Mouse (Mus musculus) lung, postnatal 10 days (tissue): ENCODE results near the gene Pakap.

Source experiments
- DNase-seq: peaks from one replicate; pipeline ENCODE4 v3.0.0; 2021

Gene Pakap

DNA sequence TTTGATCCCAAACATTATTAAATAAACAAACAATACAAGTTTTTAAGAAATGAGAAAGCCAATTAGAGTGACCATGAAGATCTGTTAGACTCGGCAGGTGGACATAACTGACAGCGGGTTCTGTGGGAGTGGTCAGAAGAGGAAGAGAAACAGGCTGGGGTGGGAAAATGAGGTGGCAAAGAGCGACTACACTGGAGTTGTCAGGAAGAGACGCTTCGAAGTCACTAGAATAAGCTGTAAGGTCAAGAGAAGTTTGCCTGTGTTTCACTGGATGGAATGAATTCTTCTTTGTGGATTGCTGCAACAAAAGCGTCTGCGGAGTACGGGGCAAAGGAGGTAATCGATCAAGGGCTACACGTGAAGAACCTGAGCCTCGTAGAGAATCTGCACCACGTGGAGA lies 109.9 kb downstream of the Pakap start:
- DNase-seq, result no peak

DNA sequence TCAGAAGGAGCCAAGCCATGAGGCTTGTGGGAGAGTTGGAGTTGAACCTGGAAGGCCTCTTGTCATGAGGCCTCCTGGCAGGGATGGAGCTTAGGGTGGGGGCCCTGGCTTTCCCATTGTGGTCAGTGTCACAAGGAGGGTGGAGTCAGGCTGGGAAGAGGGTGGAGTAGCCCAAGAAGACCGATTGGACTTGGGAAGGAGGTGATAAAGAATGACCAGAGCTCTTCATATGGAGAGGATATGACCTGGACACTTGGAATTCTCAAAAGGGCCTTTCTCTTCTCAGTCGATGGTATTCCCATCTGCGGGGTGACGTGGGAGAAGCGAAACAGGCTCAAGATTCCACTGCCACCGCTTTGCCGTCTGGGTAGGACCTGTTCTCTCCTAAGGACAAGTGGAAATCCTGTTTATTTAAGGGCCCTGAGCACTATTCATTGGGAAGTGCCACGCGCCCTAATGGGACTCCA lies 111.0 kb downstream of the Pakap start:
- peak; percentile 78 for DNase-seq

DNA sequence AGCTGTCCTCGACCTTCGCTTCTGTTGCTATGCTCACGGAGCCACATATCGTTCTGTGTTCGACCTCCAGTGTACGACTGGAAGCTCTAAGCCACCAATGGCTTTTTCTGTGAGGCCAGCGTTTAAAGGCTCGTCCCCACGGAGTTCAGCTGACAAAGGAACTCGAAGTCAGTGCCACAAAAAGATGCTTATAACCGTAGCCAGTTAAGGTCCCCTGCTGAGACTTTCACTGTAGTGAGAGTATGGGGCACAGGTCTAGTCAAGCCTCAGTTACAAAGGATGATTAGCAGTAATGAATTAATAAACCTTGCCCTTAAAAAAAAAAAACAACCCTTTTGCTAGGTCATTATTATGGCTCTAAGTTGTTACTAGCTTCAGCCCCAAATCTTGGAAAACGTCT lies 112.2 kb downstream of the Pakap start:
- no peak for DNase-seq

DNA sequence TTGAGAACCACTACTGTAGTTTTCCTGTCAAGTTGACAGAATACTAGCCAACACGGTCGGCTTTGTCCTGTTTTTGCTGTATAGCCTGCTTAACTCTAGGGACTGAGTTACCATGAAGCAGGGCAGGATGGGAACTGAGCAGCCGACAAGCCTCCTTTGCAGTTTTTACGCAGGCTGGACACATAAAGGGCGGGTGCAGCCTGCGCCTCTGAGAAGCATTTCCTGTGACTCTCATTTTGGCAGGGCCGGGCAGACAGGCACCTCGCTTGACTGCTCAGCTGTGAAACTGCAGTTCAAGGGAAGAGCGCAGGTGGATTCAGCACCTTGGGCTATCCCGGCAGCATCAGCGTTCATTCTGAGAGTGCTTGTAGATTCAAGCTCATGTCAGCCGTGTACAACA lies 113.5 kb downstream of the Pakap start:
- DNase-seq, result peak; percentile 68

DNA sequence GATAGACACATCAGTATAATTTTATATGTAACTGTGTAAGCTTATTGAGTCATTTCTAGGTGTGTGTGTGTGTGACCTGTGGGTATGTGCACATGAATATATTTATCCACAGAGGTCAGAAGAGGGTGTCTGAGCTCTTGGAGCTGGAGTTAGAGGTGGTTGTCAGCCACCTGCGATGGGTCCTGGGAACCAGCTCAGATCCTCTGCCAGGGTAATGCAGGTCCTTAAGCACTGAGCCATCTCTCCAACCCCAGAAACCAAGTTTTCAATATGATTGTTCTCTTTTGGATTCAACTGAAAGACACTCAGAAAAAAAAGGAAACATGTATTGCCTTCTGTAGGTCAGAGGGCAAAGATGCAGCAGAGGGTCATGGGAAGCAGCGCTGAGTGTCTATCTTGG lies 114.4 kb downstream of the Pakap start:
- DNase-seq, result no peak

DNA sequence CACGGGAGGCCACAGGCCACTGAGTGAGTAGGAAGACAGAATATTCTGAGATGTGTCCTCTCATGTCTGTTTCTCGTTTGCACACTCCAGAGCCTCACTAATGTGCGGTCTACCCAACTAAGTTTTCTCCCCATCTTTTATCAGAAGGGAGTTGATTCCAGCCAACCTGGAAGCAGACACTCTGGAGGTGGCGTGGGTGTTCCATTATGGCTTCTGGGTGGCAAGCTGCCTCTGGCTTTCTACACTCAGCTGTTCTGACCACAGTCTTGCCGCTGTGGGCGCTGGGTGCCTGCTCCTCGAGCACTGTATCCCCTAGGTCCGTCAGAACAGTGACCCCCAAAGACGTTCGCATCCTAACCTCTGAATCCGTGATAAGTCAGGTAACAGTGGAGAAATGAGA lies 115.0 kb downstream of the Pakap start:
- no peak for DNase-seq

DNA sequence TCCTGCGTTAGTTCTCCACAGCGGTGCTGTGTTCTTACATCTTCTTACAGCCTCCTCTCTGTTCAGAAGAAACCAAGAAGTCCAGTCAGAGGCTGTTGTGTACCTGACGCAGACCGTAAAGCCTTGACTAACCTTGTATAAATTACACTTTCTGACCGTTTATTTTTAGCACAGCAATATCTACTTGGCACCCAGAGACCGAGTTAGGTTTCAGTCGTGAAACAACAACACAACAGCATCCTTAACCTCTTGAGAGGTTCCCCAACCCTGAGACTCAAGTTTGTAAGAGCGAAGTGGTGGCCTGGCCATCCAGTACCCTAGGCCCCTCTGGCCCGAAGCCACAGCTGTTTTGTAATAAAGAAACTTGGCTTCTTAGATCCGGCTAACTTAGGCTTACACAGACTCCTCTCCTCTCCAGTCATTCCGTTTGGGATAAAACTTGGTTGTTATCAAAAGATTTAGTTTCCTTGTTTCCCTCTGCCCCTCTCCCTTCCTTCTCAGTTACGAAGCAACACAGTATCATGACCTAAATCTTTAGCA lies 116.8 kb downstream of the Pakap start:
- peak; percentile 21 for DNase-seq

DNA sequence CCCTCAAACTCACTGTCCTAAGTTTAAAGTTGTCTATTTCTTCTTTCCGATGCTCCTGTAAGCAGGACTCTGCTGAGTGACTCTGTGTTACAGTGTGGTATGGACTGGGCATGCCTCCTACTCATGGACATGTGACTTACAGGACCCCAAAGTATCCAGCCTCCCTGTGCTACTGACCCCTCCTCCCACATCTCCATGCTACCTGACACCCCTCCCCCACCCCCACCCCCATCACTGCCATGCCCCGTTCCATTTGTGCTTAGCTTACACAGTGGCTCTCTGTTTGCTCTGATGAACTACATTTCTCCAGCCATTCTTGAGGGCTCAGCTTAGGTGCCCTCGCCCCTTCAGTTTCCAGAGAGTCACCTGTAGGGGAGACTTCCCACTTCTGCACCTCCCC lies 118.8 kb downstream of the Pakap start:
- no peak for DNase-seq

DNA sequence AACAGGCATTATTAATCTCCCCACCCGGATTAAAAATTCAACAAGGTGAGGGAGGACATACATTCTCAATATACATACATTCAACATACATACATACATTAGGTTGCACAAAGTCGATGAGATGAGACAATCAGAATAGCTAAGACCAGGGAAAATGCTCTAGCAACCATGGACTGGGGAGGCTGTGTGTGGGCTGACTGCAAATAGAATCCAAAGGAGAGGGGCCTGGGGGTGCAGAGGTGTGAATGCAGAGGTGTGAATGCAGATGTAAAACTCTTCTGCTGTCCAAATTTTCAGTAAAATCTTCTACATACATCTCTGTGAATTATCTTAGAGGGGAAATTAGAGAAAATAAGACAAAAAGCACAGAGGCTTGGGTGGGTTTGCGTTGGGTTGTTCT lies 119.6 kb downstream of the Pakap start:
- no peak for DNase-seq

DNA sequence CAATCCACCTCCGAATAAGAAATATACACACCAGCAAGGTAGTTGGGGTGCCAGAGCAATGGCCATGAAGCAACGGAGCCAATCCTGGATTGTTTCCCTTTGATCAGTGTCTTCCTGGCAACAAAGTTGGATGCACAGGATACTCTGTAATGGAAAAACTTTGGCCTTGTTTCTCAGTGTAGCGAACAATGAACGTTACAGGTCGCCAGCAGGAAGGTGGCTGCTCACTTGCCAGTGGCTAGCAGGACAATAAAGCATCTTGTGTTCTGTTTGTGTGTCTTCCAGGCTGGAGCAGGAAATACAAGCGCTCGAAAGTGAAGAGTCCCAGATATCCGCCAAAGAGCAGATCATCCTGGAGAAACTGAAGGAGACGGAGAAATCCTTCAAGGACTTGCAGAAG lies 120.2 kb downstream of the Pakap start:
- DNase-seq, result no peak

DNA sequence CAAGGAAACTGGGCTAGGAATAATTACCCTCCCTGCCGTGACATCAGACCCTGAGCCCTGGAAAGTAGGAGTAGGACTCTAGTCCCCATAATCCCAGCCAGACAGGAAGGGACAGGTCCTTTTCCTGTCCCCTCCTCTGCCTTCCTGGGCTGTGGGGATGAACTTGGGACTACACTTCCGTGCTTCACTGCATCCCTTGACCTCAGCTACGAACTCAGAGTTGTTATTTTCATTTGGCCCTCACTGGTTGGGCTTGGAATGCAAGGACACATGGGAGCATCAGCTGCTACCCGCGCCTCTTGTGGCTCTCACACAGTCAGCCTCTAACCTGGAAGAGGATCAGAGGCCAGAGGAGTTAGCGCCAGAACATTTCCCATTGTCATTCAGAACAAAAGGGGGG lies 122.0 kb downstream of the Pakap start:
- DNase-seq, result no peak

DNA sequence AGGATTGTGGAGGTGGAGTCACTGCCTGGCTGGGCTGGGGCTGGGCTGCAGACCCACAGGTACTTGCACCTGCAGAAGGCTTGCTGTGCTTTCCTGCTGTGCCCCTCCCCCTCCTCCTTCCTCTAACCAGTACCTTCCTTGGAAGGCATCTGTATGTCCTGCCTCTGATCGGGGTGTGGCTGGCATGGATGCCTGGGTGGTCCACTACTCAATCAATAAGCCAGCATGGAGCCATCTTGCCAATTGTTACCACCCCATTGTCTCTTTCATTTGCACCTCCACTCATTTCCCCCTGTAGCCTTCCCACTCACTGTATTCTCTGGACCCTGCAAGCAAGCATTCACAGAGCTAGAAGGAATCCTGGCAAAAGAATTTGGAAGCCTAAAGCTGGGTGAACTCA lies 122.8 kb downstream of the Pakap start:
- DNase-seq, result no peak

DNA sequence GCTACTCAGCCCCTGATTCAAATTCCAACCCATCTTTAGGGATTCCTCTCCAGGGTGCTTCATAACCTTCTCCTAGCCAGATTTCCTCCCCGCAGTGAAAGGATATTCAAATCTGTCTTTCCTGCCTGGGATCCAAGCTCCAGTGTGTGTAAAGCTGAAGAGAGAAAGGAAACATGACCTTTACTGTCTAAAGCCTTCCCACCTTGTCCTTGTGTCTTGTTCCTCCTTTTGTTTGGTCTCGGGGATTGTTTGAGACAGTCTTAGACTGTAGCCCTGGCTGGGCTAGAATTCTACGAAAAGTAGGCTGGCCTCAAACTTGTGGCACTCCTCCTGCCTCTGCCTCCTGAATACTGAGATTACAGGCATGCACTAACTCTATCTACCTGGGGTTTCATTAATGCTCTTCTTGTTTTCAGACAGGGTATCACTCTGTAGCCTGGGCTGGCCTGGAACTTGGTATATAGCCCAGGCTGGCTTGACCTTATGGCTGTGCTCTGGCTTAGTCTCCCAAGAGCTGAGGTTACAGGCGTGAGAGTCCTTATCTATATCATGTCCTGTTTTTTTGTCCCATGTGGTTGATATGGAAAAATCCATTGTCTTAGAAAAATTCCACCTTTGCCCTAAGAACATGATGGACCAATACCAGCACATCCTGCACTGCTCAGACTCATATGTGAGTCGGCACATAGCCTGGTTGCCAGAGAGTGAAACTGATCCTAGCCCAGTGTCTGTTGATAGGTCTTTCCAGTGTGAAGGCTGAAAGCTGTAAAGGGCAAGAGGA lies 126.6 kb downstream of the Pakap start:
- DNase-seq, result no peak

DNA sequence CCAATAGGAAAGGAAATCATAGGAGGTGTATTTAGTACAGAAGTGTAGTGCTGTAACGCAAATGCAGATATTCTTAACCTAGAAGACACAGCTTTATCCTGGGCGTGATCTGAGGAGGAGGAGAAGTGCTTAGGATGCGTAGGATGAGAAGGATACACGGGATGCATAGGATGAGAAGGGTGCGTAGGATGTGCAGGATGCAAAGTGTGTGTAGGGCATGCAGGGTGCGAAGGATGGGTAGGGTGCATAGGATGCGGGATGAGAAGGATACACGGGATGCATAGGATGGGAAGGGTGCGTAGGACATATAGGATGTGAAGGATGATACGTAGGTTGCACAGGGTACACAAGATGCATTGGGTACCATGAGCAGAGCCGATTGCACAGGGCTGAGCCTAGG lies 129.0 kb downstream of the Pakap start:
- no peak for DNase-seq

DNA sequence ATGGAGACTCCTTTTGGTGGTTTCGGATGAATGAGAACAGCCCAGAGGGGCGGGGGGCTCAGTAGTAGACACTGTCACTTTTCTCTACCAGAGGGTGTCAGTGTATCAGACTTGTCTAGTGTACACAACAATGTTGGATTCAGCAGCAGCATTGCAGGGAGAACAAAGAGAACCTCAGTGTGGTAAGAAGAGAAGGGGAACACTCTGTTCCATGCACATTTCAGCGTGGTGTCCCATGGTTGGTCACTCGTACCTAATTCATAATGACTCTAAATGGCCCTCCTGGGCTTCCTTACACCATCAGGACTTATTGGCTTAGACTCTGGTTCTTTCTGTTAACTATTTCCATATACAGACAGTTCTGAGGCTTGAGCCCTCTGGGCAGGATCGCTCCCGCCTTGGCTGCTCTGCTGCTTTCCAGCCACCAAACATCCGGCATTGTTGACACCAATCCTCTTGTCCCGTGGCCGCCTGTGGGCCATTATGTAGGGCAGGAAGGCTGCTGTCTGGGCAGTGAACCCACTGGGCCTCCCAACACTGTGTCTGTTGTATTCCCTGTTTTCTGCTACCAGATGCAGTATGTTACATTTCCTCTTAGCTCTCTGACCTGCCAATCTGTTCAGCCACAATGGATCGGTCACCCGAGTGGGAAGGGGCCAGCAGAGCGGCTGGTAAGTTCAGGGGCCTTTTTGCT lies 130.1 kb downstream of the Pakap start:
- DNase-seq, result no peak

DNA sequence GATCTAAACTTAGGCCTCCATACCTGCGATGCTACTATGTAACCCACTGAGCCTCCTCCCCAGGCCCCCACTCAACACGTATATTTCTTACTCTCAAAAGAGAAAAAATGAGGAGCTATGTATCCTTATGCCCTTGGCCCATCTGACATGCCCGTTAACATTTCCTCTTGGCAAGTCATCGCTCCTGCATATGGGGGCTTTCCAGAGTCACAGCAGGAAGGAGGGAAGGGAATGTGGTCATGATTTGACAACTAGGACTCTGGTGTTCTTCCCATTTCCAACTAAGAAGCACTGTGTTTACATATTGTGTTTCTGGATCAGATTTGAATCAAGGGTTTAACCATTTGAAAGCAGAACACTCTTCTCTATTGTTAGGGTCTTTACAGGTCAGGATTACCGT lies 133.6 kb downstream of the Pakap start:
- DNase-seq, result no peak

DNA sequence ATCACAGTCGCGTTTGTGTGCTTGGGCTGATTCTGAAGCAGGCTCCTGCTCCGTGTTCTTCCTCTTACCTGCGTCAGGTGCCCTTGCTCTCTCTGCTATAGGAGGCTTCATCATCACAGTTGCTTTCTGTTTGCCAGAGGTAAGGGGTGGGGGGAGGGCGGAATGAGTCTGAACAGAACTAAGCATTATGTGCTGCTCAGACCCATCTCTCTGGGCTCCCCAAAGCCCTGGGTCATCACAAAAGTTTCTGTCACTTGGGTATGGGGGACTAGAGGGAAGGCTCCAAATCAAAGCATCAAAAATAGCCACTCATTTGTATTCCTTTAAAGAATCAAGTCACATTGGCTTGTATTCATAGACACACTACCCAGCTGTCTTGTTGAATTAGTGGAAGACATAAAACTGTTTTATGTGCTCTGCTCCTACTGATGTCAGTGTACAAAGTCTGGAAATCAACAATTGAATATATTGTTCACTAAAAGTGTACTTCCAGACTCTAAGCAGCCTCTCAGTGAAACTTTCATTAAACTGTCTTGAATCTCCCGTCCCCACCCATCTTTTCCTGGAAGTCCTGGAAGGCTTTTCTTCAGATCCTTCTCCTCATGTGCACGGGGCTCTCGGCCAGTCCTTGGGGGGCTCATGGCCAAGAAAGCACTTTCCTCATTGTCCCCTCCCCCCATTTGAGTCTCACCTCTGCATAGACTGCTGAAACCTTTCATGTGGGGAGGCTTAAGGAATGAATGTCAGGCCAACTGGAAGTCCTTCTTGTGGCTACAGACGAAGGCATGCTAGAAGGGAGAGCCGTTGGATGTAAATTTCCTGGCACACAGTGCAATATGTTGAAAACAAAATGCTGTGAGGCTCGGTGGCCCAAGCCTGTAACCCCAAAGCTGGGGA lies 135.8 kb downstream of the Pakap start:
- no peak for DNase-seq

DNA sequence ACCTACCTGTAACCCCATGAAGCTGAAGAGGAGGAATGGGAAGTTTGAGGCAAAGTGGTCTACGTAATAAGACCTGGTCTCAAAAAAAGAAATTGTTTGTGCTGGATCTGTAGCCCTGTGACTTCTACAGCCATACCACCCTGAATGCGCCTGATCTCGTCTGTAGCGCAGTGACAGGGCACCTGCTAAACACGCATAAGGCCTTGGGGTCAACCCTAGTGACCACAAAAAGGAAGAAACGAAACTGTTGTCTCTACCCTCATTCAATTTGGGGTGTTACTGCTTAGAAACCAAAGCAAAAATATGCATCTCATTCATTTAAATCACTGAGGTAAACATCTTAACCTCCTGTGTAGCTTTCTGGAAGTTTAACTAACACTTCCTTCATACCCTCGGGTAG lies 136.6 kb downstream of the Pakap start:
- DNase-seq, result no peak

DNA sequence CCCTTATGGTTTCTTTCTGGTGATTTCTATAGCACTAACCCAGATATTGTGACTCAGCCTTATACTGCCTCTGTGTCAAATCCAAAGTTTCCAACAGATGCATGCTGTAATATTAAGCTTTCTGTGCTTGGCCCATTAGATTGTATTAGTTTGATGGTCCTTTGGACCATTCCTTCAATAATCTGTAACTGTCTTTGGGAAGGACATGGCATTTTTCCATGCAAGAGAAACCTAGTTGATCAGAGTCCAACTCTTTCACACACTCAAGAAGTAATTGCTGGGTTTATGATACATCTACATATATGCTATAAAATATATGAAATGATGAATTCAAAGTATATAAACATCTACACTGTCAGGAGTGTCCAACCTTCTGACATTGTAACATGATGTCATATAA lies 147.9 kb downstream of the Pakap start:
- no peak for DNase-seq

DNA sequence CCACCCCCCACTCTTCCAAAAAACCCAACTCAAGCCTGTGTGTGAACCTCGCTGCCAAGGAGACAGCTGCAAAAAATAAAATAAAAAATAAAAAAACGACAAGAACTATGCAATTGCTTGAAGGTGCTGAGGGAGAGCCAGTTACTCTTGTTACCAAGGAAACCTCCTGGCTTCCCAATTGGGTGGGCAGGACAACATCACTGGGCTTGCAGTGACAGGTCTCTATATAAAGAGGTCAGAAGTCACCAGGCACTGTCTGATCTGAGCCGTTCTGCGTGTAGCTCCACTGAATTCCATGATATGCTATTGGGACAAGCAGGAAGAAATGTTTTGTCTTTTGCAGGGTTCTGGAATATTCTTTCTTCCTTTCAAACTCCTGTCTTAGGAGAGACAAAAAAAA lies 148.8 kb downstream of the Pakap start:
- DNase-seq, result no peak

DNA sequence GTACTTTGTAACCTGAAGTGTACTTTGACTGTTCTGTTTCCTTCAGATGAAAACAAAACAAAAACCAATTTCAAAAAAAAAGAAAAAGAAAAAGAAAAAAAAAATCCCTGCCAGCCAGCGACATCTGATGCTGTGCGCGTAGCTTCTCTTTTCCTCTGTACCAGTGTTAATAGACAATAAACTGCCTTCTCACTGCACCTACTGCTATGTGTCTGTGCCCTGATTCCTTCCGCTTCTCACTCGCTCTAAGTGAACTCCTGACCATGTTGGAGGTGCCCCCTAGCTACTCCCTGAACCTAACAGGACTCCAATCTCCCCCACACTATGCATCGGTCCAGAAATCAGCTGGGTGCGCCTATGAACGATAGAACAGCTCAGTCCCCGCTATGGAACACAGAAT lies 149.4 kb downstream of the Pakap start, which contains the start of gene Akap2:
Akap2 (plus strand) TSS at position 304 of the 400 bp plus-strand sequence.
- no peak for DNase-seq

DNA sequence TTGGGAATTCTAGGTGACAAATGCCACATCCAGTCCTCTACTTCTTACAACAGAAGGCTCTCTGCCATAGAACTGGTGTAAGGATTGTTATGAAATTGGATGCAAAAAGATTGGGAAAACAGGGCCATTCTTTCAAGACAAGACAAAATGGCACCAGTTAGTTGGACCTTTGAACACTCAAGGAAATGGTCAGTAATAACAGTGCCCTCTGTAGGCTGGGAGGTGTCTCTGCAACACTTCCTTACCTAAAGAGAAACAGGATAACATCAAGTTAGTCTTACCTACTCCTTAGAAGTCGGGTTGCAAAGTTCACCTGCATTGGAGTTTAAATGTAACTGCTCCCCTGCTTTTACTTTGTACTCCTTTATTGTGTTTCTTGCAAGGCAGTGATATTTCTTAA lies 151.4 kb downstream of the Pakap start:
- DNase-seq, result no peak

DNA sequence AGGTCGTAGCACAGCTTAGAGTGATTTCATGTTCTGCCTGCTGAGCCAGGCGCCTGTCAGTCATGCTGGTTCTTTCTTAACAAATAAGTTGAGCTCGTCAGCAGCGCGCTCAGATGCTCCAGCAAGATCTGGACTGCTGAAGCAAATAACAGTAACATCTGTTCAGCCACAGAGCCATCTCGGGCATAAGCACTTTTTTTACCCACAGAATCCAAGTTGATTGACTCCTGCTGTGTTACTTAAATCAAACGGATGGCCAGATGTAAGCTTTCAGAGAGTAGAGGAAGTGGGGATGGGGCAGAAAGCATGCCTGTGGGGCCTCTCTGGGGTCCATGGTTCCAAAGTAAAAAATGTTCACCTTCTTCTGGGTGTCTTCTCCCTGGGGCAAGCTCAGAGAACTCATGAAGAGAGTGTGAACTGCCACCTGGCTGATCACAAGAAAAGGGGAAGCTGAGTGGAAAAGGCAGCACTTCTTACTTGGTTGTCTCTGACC lies 152.9 kb downstream of the Pakap start:
- peak; percentile 44 for DNase-seq
